Mouse (Mus musculus) left cerebral cortex, postnatal 36 days (tissue): ENCODE measurements around the gene Derl2. TPM values are rescaled to one million over a fixed set of nuclear protein-coding genes. Genes with fewer than 3 reads are reported as not detected.

Experiments used
- total RNA-seq, 2 experiments: library from RNA; stranded (reverse); gene quantifications; 2 replicates each; pipeline ENCODE4 v1.2.3; 2021

Derl2 gene
- total RNA-seq, 2 experiments from 2014 or later = 19.8 to 25.5 TPM

Other genes starting within 250 kb of the Derl2 start
- gene Scimp, start 207.3 kb downstream of the Derl2 start, total RNA-seq = not detected
- 100 to 1,000 TPM; 124 to 125 TPM for gene Rabep1, start 175.1 kb downstream of the Derl2 start, total RNA-seq
- 10 to 100 TPM; 50.8 to 53.3 TPM for gene Nup88, start 49.9 kb downstream of the Derl2 start, total RNA-seq
- 10 to 100 TPM; 32.4 to 49.1 TPM for gene Rpain, start 49.6 kb downstream of the Derl2 start, total RNA-seq
- gene C1qbp, start 36.8 kb downstream of the Derl2 start, total RNA-seq = 10 to 100 TPM; 87.4 to 91.5 TPM
- 10 to 100 TPM; 25.6 to 28.9 TPM for gene Dhx33, start 15.4 kb downstream of the Derl2 start, total RNA-seq
- 10 to 100 TPM; 14.9 to 16.5 TPM for gene Mis12, start 230 bp downstream of the Derl2 start, total RNA-seq
- 100 to 1,000 TPM; 217 to 253 TPM for gene 6330403K07Rik, start 13.7 kb upstream of the Derl2 start, total RNA-seq
- under 1 TPM; 0.62 to 0.84 TPM for gene Nlrp1a, start 124.9 kb upstream of the Derl2 start, total RNA-seq
- gene Nlrp1b, start 210.9 kb upstream of the Derl2 start, total RNA-seq = under 1 TPM; 0.25 to 0.27 TPM